Mouse (Mus musculus): ENCODE results near the gene Igsf23.

DNA sequence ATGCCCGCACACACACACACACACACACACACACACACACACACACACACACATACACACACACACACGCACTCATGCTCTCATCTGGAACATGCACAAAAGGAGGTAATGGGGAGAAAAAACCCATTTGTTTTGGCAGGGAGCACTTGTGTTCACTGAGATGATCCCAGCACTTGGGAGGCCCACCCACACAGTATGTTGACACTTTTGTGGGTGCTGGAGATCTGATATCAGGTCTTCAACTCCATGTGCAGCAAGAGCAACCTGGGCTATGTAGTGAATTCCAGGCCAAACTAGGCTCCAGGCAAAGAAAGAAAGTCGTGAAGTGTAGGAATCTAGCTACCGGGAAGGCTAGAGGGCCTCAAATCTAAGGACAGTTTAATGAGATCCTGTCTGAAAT is 5.3 kb upstream of the Igsf23 start:
- TF ChIP-seq CTCF (IDR thresholded peaks at IDR 0.05; ENCODE audit: low read depth, low read length), result no peak
- TF ChIP-seq GATA1 (IDR thresholded peaks at IDR 0.05; ENCODE audit: borderline replicate concordance, low read length), result no peak
- no peak for TF ChIP-seq POLR2AphosphoS5 (IDR thresholded peaks at IDR 0.05; ENCODE audit: insufficient replicate concordance, low read depth, low read length)
- no peak for TF ChIP-seq TAL1 (conservative IDR thresholded peaks at IDR 0.05; ENCODE audit: low read depth, low read length)

Data from G1E (cell line).